In genomic region chr17:63070161-63070761, GRCm38 (mm10) we compare ENCODE assay signal across 18 mouse cellular contexts.
A peak's percentile ranks its signal among the peaks of the same experiment; 100 is the strongest.
DNase-seq lines count a peak whose midpoint lies in the region; ATAC-seq lines count a peak whose summit lies in the region.
"Had no signal": no experiment of that assay in that cellular context is flagged by ENCODE, and none has a peak within 500 bp of the region (broad histone marks: within the 10 kb centered on the region; RNA-seq: fewer than 3 reads in every experiment).

No protein-coding gene starts in this region.

- no peak overlapping the region for H3K4me3 ChIP-seq in embryonic facial prominence, embryonic 11.5 days (ENCODE audit: low read depth, low read length)
- H3K4me3 ChIP-seq in hindbrain, embryonic 13.5 days = no peak overlapping the region
- H3K4me3 ChIP-seq in midbrain, embryonic 15.5 days = no peak overlapping the region
- H3K4me3 ChIP-seq: embryonic facial prominence, embryonic 15.5 days; gastrocnemius, adult 2 months; intestine, embryonic 15.5 days; limb, embryonic 12.5 days; neural tube, embryonic 13.5 days had no signal

- H3K27me3 ChIP-seq in embryonic facial prominence, embryonic 11.5 days (ENCODE audit: control insufficient read depth, insufficient read depth, low read length) = no peaks in the 10 kb centered on the region
- H3K27me3 ChIP-seq in hindbrain, embryonic 13.5 days = no peaks in the 10 kb centered on the region
- H3K27me3 ChIP-seq in midbrain, embryonic 15.5 days (replicated peaks) = no peaks in the 10 kb centered on the region
- H3K27me3 ChIP-seq: embryonic facial prominence, embryonic 15.5 days; intestine, embryonic 15.5 days; limb, embryonic 12.5 days; neural tube, embryonic 13.5 days had no signal

- H3K9me3 ChIP-seq in embryonic facial prominence, embryonic 11.5 days (replicated peaks; ENCODE audit: control insufficient read depth, low read length) = no peaks in the 10 kb centered on the region
- no peaks in the 10 kb centered on the region for H3K9me3 ChIP-seq in hindbrain, embryonic 13.5 days
- no peaks in the 10 kb centered on the region for H3K9me3 ChIP-seq in midbrain, embryonic 15.5 days
- H3K9me3 ChIP-seq: embryonic facial prominence, embryonic 15.5 days; intestine, embryonic 15.5 days; limb, embryonic 12.5 days; neural tube, embryonic 13.5 days had no signal

- DNase-seq in heart, adult 8-10 months (ENCODE audit: low spot score) = peak; percentile 74
- no peak for DNase-seq in heart, postnatal 36 days
- DNase-seq in embryonic facial prominence, embryonic 11.5 days (ENCODE audit: low spot score) = no peak
- DNase-seq in urinary bladder, postnatal 14 days (ENCODE audit: low spot score) = no peak
- no peak for DNase-seq in adrenal gland, postnatal 14 days
- DNase-seq: B cell, adult 2 months; cerebellum, adult 2 months; gastrocnemius, adult 2 months; kidney, postnatal 14 days; liver, postnatal 0 days; right cerebral cortex, adult 18-20 months had no signal

- H3K4me1 ChIP-seq in embryonic facial prominence, embryonic 11.5 days (ENCODE audit: control insufficient read depth, insufficient read depth, low read length) = no peaks in the 10 kb centered on the region
- H3K4me1 ChIP-seq in hindbrain, embryonic 13.5 days (replicated peaks) = peaks cover 31% of the 10 kb centered on the region
- H3K4me1 ChIP-seq in midbrain, embryonic 15.5 days = peaks cover 25% of the 10 kb centered on the region
- H3K4me1 ChIP-seq: embryonic facial prominence, embryonic 15.5 days; intestine, embryonic 15.5 days had no signal

- ATAC-seq in embryonic facial prominence, embryonic 11.5 days (replicated peaks; ENCODE audit: insufficient number of reproducible peaks, low FRiP score, low TSS enrichment, low read depth) = 0 out of 2 replicates have a peak, but pooled peaks have one; percentile 56
- 0 out of 2 replicates have a peak, but pooled peaks have one; percentile 31 for ATAC-seq in hindbrain, embryonic 13.5 days (ENCODE audit: low FRiP score)
- ATAC-seq in midbrain, embryonic 15.5 days (replicated peaks) = peak; percentile 45; the same call in 1 of the 2 replicates
- no peak for ATAC-seq in granulocyte monocyte progenitor cell, adult 5-6 weeks (replicated peaks; ENCODE audit: poor library complexity, severe bottlenecking)
- ATAC-seq: intestine, embryonic 15.5 days; liver, postnatal 0 days had no signal

- H3K27ac ChIP-seq in embryonic facial prominence, embryonic 11.5 days (replicated peaks; ENCODE audit: low read depth, low read length) = no peak overlapping the region
- H3K27ac ChIP-seq in hindbrain, embryonic 13.5 days = no peak overlapping the region
- H3K27ac ChIP-seq in midbrain, embryonic 15.5 days = 0 out of 2 replicates have a peak overlapping the region, but pooled peaks have one; percentile 0
- H3K27ac ChIP-seq: embryonic facial prominence, embryonic 15.5 days; gastrocnemius, adult 2 months; intestine, embryonic 15.5 days; limb, embryonic 12.5 days; neural tube, embryonic 13.5 days had no signal

- no peaks in the 10 kb centered on the region for H3K36me3 ChIP-seq in embryonic facial prominence, embryonic 11.5 days (replicated peaks; ENCODE audit: control insufficient read depth, insufficient read depth, low read depth, low read length)
- H3K36me3 ChIP-seq in hindbrain, embryonic 13.5 days = no peaks in the 10 kb centered on the region
- no peaks in the 10 kb centered on the region for H3K36me3 ChIP-seq in midbrain, embryonic 15.5 days (replicated peaks)
- H3K36me3 ChIP-seq: intestine, embryonic 15.5 days; limb, embryonic 12.5 days; neural tube, embryonic 13.5 days had no signal

- 68% methylated on average over 5 of the region's 5 CpGs for WGBS in embryonic facial prominence, embryonic 11.5 days
- 23% methylated on average over 5 of the region's 5 CpGs for WGBS in hindbrain, embryonic 13.5 days
- WGBS in midbrain, embryonic 15.5 days = 8% methylated on average over 5 of the region's 5 CpGs

- H3K4me2 ChIP-seq in embryonic facial prominence, embryonic 11.5 days (ENCODE audit: low read depth, low read length) = no peak overlapping the region
- H3K4me2 ChIP-seq in hindbrain, embryonic 13.5 days = no peak overlapping the region
- H3K4me2 ChIP-seq in midbrain, embryonic 15.5 days = no peak overlapping the region
- H3K4me2 ChIP-seq: embryonic facial prominence, embryonic 15.5 days; intestine, embryonic 15.5 days; limb, embryonic 12.5 days; neural tube, embryonic 13.5 days had no signal

- intact Hi-C loops in heart, postnatal 36 days (cut with DNase I) = loop anchor here (5.0 kb wide), 1 partner anchor 87 kb away; no protein-coding TSS in a partner anchor

- H3K9ac ChIP-seq in embryonic facial prominence, embryonic 11.5 days (replicated peaks; ENCODE audit: low read length) = no peak overlapping the region
- no peak overlapping the region for H3K9ac ChIP-seq in hindbrain, embryonic 13.5 days
- H3K9ac ChIP-seq in midbrain, embryonic 15.5 days = no peak overlapping the region
- H3K9ac ChIP-seq: embryonic facial prominence, embryonic 15.5 days; intestine, embryonic 15.5 days; limb, embryonic 12.5 days; liver, postnatal 0 days; neural tube, embryonic 13.5 days had no signal
